Mouse (Mus musculus) small intestine, adult 2 months (tissue): ENCODE results near the gene Trim3.

ENCODE experiments used
- CTCF ChIP-seq: fragments of 200-500 bp; IDR thresholded peaks from 2 replicates; pipeline ENCODE4 v1.5.1; 2012; ENCODE audit warnings: low read depth, mild to moderate bottlenecking, control low read depth, inconsistent platforms, low read length, moderate library complexity, mixed read lengths; ENCODE audit not compliant: insufficient replicate concordance, insufficient read length; ENCODE audit errors: extremely low read depth
- POLR2A ChIP-seq: fragments of 200-500 bp; IDR thresholded peaks from 2 replicates; pipeline ENCODE4 v1.6.1; 2012; ENCODE audit warnings: low read depth, mild to moderate bottlenecking, control low read depth, inconsistent platforms, low read length, moderate library complexity

GRCm38 (mm10) chr7:105619701-105620100, 13.7 kb downstream of the Trim3 start:
- no peak for TF ChIP-seq CTCF
- TF ChIP-seq POLR2A, result no peak
